Mouse (Mus musculus): Measurements from ENCODE around the gene Defb42.
A peak's percentile ranks its signal among the peaks of the same experiment; 100 is the strongest.

DNA sequence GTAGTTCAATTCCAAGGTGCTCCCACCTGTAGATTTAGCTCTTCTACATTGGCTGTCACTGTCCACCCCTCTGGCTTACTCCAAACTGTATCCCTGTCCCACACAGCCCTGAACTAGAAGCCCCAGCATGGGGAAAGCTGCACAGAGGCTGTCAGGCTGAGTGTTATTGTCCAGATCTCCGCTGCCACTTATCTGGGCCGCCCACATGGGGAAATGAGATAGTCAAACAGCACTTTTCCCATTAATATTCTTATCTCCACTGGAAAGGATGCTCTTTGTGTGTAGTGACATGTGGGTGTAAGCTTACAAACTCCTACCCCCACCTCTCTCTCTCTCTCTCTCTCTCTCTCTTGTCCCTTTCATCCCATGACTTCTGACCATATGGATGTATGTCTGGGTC, 15.4 kb downstream of the Defb42 start:
- TF ChIP-seq GATA1 (IDR thresholded peaks at IDR 0.05; ENCODE audit: low read length), result peak; percentile 90
- peak; percentile 72 for TF ChIP-seq TAL1 (IDR thresholded peaks at IDR 0.05; ENCODE audit: low read length)

Data from erythroblast, embryonic 14.5 days (primary cell).